In the genomic region with DNA sequence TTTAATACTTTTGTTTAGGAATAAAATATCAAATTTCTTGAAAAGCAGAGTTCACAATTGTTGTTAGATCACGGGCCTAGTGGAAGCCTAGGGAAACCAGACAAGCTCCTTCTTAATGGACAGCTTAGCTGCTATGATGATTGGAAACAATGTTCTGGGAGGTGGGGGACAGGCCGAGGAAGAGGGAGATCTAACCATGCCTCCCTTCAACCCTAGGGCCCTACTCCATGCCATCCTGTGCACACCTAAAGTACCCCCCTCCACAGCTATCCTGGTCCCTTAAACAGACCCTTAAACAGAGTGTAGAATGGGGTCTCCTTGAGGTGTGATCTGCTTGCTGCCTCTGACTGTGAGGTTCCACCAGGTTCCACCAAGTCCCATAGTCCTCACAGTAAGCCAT, we compare ENCODE assay signal across 26 mouse cellular contexts. TPM values are rescaled to one million over a fixed set of nuclear protein-coding genes. Genes with fewer than 3 reads are reported as not detected.
DNase-seq lines count a peak whose midpoint lies in the region; ATAC-seq and TF ChIP-seq lines count a peak whose summit lies in the region.
"Had no signal": no experiment of that assay in that cellular context is flagged by ENCODE, and none has a peak within 500 bp of the region (broad histone marks: within the 10 kb centered on the region; RNA-seq: fewer than 3 reads in every experiment).

No protein-coding gene starts in this region.

- WGBS in forebrain, embryonic 13.5 days = 81% methylated on average over 2 of the region's 2 CpGs
- 94% methylated on average over 2 of the region's 2 CpGs for WGBS in forebrain, embryonic 12.5 days
- 85% methylated on average over 2 of the region's 2 CpGs for WGBS in liver, embryonic 11.5 days
- WGBS in midbrain, embryonic 11.5 days = 94% methylated on average over 2 of the region's 2 CpGs
- WGBS in midbrain, embryonic 15.5 days = 88% methylated on average over 2 of the region's 2 CpGs
- WGBS in stomach, embryonic 16.5 days = 72% methylated on average over 2 of the region's 2 CpGs
- WGBS in stomach, postnatal 0 days = 65% methylated on average over 2 of the region's 2 CpGs

- DNase-seq in liver, embryonic 11.5 days (ENCODE audit: low spot score) = no peak
- no peak for DNase-seq in liver
- DNase-seq in midbrain, embryonic 11.5 days (ENCODE audit: low spot score, missing footprints) = no peak
- DNase-seq in stomach, postnatal 0 days (ENCODE audit: low spot score) = no peak
- DNase-seq: adrenal gland, adult 2 months; adrenal gland, postnatal 10 days; adrenal gland, postnatal 25 days; cerebellum, adult 11 months; cerebellum, adult 18-20 months; cerebellum, adult 8-10 months; cerebellum, adult 9-11 months; cerebellum, postnatal 14 days; cerebellum, postnatal 36 days; embryo, embryonic 11 days had no signal

- no peak for TF ChIP-seq EP300 in stomach, postnatal 0 days (optimal IDR thresholded peaks at IDR 0.05)

- no peak overlapping the region for H3K9ac ChIP-seq in forebrain, embryonic 13.5 days
- H3K9ac ChIP-seq in forebrain, embryonic 12.5 days = no peak overlapping the region
- H3K9ac ChIP-seq in liver, embryonic 11.5 days (ENCODE audit: low read depth, low read length) = no peak overlapping the region
- no peak overlapping the region for H3K9ac ChIP-seq in midbrain, embryonic 11.5 days (ENCODE audit: low read length)
- no peak overlapping the region for H3K9ac ChIP-seq in midbrain, embryonic 15.5 days
- H3K9ac ChIP-seq in stomach, embryonic 16.5 days (ENCODE audit: low read length) = no peak overlapping the region
- no peak overlapping the region for H3K9ac ChIP-seq in stomach, postnatal 0 days (ENCODE audit: low read length)
- H3K9ac ChIP-seq: embryonic facial prominence, embryonic 13.5 days; embryonic facial prominence, embryonic 15.5 days had no signal

- ATAC-seq in forebrain, embryonic 13.5 days = 0 out of 2 replicates have a peak, but pooled peaks have one; percentile 19
- ATAC-seq in forebrain, embryonic 12.5 days (ENCODE audit: low FRiP score) = no peak
- 0 out of 2 replicates have a peak, but pooled peaks have one; percentile 21 for ATAC-seq in liver, embryonic 11.5 days (replicated peaks; ENCODE audit: low FRiP score)
- ATAC-seq in midbrain, embryonic 11.5 days (ENCODE audit: low FRiP score) = 0 out of 2 replicates have a peak, but pooled peaks have one; percentile 46
- ATAC-seq in midbrain, embryonic 15.5 days (replicated peaks) = no peak
- peak; percentile 39; the same call in 1 of the 2 replicates for ATAC-seq in stomach, embryonic 16.5 days (ENCODE audit: insufficient read depth, low FRiP score)
- ATAC-seq in stomach, postnatal 0 days (ENCODE audit: low FRiP score, low TSS enrichment) = no peak
- ATAC-seq: forebrain, embryonic 14.5 days; forebrain, embryonic 16.5 days had no signal

- no peak overlapping the region for H3K27ac ChIP-seq in forebrain, embryonic 13.5 days
- no peak overlapping the region for H3K27ac ChIP-seq in forebrain, embryonic 12.5 days
- no peak overlapping the region for H3K27ac ChIP-seq in liver, embryonic 11.5 days (ENCODE audit: low read depth, low read length)
- no peak overlapping the region for H3K27ac ChIP-seq in midbrain, embryonic 11.5 days (ENCODE audit: low read depth, low read length)
- H3K27ac ChIP-seq in midbrain, embryonic 15.5 days = no peak overlapping the region
- H3K27ac ChIP-seq in stomach, embryonic 16.5 days (ENCODE audit: low read length) = no peak overlapping the region
- H3K27ac ChIP-seq in stomach, postnatal 0 days (replicated peaks) = no peak overlapping the region
- H3K27ac ChIP-seq: embryonic facial prominence, embryonic 13.5 days; embryonic facial prominence, embryonic 15.5 days; forebrain, embryonic 10.5 days had no signal

- no peak overlapping the region for H3K4me2 ChIP-seq in forebrain, embryonic 13.5 days
- H3K4me2 ChIP-seq in forebrain, embryonic 12.5 days = no peak overlapping the region
- no peak overlapping the region for H3K4me2 ChIP-seq in liver, embryonic 11.5 days
- no peak overlapping the region for H3K4me2 ChIP-seq in midbrain, embryonic 11.5 days
- no peak overlapping the region for H3K4me2 ChIP-seq in midbrain, embryonic 15.5 days
- no peak overlapping the region for H3K4me2 ChIP-seq in stomach, embryonic 16.5 days (ENCODE audit: low read depth, low read length)
- no peak overlapping the region for H3K4me2 ChIP-seq in stomach, postnatal 0 days (replicated peaks; ENCODE audit: low read depth)
- H3K4me2 ChIP-seq: embryonic facial prominence, embryonic 13.5 days; embryonic facial prominence, embryonic 15.5 days had no signal

- no peaks in the 10 kb centered on the region for H3K4me1 ChIP-seq in forebrain, embryonic 13.5 days
- no peaks in the 10 kb centered on the region for H3K4me1 ChIP-seq in forebrain, embryonic 12.5 days
- no peaks in the 10 kb centered on the region for H3K4me1 ChIP-seq in liver, embryonic 11.5 days (replicated peaks; ENCODE audit: control insufficient read depth, insufficient read depth, low read length)
- H3K4me1 ChIP-seq in midbrain, embryonic 11.5 days (ENCODE audit: control insufficient read depth, insufficient read depth, low read length) = no peaks in the 10 kb centered on the region
- H3K4me1 ChIP-seq in midbrain, embryonic 15.5 days = no peaks in the 10 kb centered on the region
- no peaks in the 10 kb centered on the region for H3K4me1 ChIP-seq in stomach, embryonic 16.5 days (ENCODE audit: control insufficient read depth, insufficient read depth, low read length)
- no peaks in the 10 kb centered on the region for H3K4me1 ChIP-seq in stomach, postnatal 0 days (replicated peaks; ENCODE audit: control insufficient read depth, insufficient read depth)
- H3K4me1 ChIP-seq: embryonic facial prominence, embryonic 13.5 days; embryonic facial prominence, embryonic 15.5 days; forebrain, embryonic 10.5 days had no signal

- H3K9me3 ChIP-seq in forebrain, embryonic 13.5 days (replicated peaks) = no peaks in the 10 kb centered on the region
- no peaks in the 10 kb centered on the region for H3K9me3 ChIP-seq in forebrain, embryonic 12.5 days
- H3K9me3 ChIP-seq in liver, embryonic 11.5 days (ENCODE audit: control insufficient read depth, low read length) = no peaks in the 10 kb centered on the region
- H3K9me3 ChIP-seq in midbrain, embryonic 11.5 days (ENCODE audit: control insufficient read depth, low read length) = no peaks in the 10 kb centered on the region
- H3K9me3 ChIP-seq in midbrain, embryonic 15.5 days = no peaks in the 10 kb centered on the region
- no peaks in the 10 kb centered on the region for H3K9me3 ChIP-seq in stomach, embryonic 16.5 days (replicated peaks; ENCODE audit: control insufficient read depth, low read length)
- H3K9me3 ChIP-seq in stomach, postnatal 0 days (ENCODE audit: control insufficient read depth, low read length) = no peaks in the 10 kb centered on the region
- H3K9me3 ChIP-seq: embryonic facial prominence, embryonic 13.5 days; embryonic facial prominence, embryonic 15.5 days; forebrain, embryonic 10.5 days had no signal

- H3K27me3 ChIP-seq in forebrain, embryonic 13.5 days = no peaks in the 10 kb centered on the region
- no peaks in the 10 kb centered on the region for H3K27me3 ChIP-seq in forebrain, embryonic 12.5 days
- no peaks in the 10 kb centered on the region for H3K27me3 ChIP-seq in liver, embryonic 11.5 days (replicated peaks; ENCODE audit: control insufficient read depth, insufficient read depth, low read length)
- H3K27me3 ChIP-seq in midbrain, embryonic 11.5 days (ENCODE audit: control insufficient read depth, insufficient read depth, low read length) = no peaks in the 10 kb centered on the region
- no peaks in the 10 kb centered on the region for H3K27me3 ChIP-seq in midbrain, embryonic 15.5 days (replicated peaks)
- H3K27me3 ChIP-seq in stomach, embryonic 16.5 days (ENCODE audit: control insufficient read depth, insufficient read depth, low read length) = no peaks in the 10 kb centered on the region
- H3K27me3 ChIP-seq in stomach, postnatal 0 days (ENCODE audit: control insufficient read depth, insufficient read depth, low read length) = no peaks in the 10 kb centered on the region
- H3K27me3 ChIP-seq: embryonic facial prominence, embryonic 13.5 days; embryonic facial prominence, embryonic 15.5 days had no signal

- no peaks in the 10 kb centered on the region for H3K36me3 ChIP-seq in forebrain, embryonic 13.5 days (ENCODE audit: poor library complexity, severe bottlenecking)
- no peaks in the 10 kb centered on the region for H3K36me3 ChIP-seq in forebrain, embryonic 12.5 days (replicated peaks)
- no peaks in the 10 kb centered on the region for H3K36me3 ChIP-seq in liver, embryonic 11.5 days (ENCODE audit: control insufficient read depth, insufficient read depth, low read length)
- H3K36me3 ChIP-seq in midbrain, embryonic 11.5 days (ENCODE audit: control insufficient read depth, insufficient read depth, low read length) = no peaks in the 10 kb centered on the region
- no peaks in the 10 kb centered on the region for H3K36me3 ChIP-seq in midbrain, embryonic 15.5 days (replicated peaks)
- no peaks in the 10 kb centered on the region for H3K36me3 ChIP-seq in stomach, embryonic 16.5 days (ENCODE audit: control insufficient read depth, insufficient read depth, low read length)
- H3K36me3 ChIP-seq in stomach, postnatal 0 days (ENCODE audit: control insufficient read depth, insufficient read depth, low read length) = no peaks in the 10 kb centered on the region
- H3K36me3 ChIP-seq: embryonic facial prominence, embryonic 13.5 days; embryonic facial prominence, embryonic 15.5 days; forebrain, embryonic 10.5 days had no signal

- no peak overlapping the region for H3K4me3 ChIP-seq in forebrain, embryonic 13.5 days
- no peak overlapping the region for H3K4me3 ChIP-seq in forebrain, embryonic 12.5 days (replicated peaks)
- no peak overlapping the region for H3K4me3 ChIP-seq in liver, embryonic 11.5 days (ENCODE audit: low read depth, low read length)
- no peak overlapping the region for H3K4me3 ChIP-seq in midbrain, embryonic 11.5 days (ENCODE audit: low read depth, low read length)
- H3K4me3 ChIP-seq in midbrain, embryonic 15.5 days = no peak overlapping the region
- H3K4me3 ChIP-seq in stomach, embryonic 16.5 days (replicated peaks; ENCODE audit: low read length) = no peak overlapping the region
- H3K4me3 ChIP-seq in stomach, postnatal 0 days (ENCODE audit: low read depth, low read length) = no peak overlapping the region
- H3K4me3 ChIP-seq: embryonic facial prominence, embryonic 13.5 days; embryonic facial prominence, embryonic 15.5 days; erythroblast, embryonic 14.5 days; forebrain, embryonic 10.5 days had no signal

- no peak for TF ChIP-seq CTCF in stomach, postnatal 0 days (IDR thresholded peaks at IDR 0.05; ENCODE audit: low read depth)

RNA-seq across cellular contexts. Expression of gene Clec2g, which starts 38.0 kb away (rescaled TPM):
- polyA plus RNA-seq in forebrain, embryonic 13.5 days (2015; fragmentation: Nextera tagmentation; extraction: Ambion mirVana) = not detected in 2 replicates
- not detected in 2 replicates for polyA plus RNA-seq in forebrain, embryonic 12.5 days (2016; fragmentation: Nextera tagmentation; extraction: Ambion mirVana)
- not detected in 2 replicates for polyA plus RNA-seq in liver, embryonic 11.5 days (2014; fragmentation: Nextera tagmentation; extraction: Ambion mirVana)
- not detected in 2 replicates for polyA plus RNA-seq in midbrain, embryonic 11.5 days (2014; fragmentation: Nextera tagmentation; extraction: Ambion mirVana)
- polyA plus RNA-seq in midbrain, embryonic 15.5 days (2015; fragmentation: Nextera tagmentation; extraction: Ambion mirVana) = not detected in 2 replicates
- polyA plus RNA-seq in stomach, embryonic 16.5 days (2015; fragmentation: Nextera tagmentation; extraction: Ambion mirVana) = 0.92 and 2.0 TPM in 2 replicates
- 3.6 and 3.8 TPM in 2 replicates for polyA plus RNA-seq in stomach, postnatal 0 days (2015; fragmentation: Nextera tagmentation; extraction: Ambion mirVana)
- polyA plus RNA-seq: adrenal gland, adult 2 months; brain, embryonic 14.5 days; embryonic facial prominence, embryonic 11.5 days; erythroblast, embryonic 14.5 days; forebrain, embryonic 10.5 days; forebrain, embryonic 14.5 days; forebrain, embryonic 16.5 days had no signal

Comparison
In these comparisons a context has a peak if more than half of its experiments do, and no peak if none do; other contexts are left out.
1. ATAC-seq: peak in forebrain, embryonic 13.5 days (single experiment), liver, embryonic 11.5 days (single experiment), midbrain, embryonic 11.5 days (single experiment) and stomach, embryonic 16.5 days (single experiment); none in forebrain, embryonic 12.5 days (single experiment), midbrain, embryonic 15.5 days (single experiment) and stomach, postnatal 0 days (single experiment).